Mouse (Mus musculus) neural tube, embryonic 12.5 days (tissue): ENCODE measurements around the gene Prox2. TPM values are rescaled to one million over a fixed set of nuclear protein-coding genes. Genes with fewer than 3 reads are reported as not detected.
"Not testable (repeated sequence)": the region's sequence is repeated elsewhere in the genome, so short reads cannot be mapped to it uniquely, and the experiment has no call there.

Experiments used
- ATAC-seq: fragments of 200-750 bp; cut with Nextera tagmentation; 2 replicates; pipeline ENCODE4 v1.8.0; 2017; ENCODE audit warnings: low read depth, mild to moderate bottlenecking, moderate TSS enrichment, moderate library complexity; ENCODE audit not compliant: low FRiP score
- H3K27ac ChIP-seq: fragments of 300-500 bp; sonication (generic); 2 replicates; pipeline ENCODE4 v1.5.1; 2016
- H3K27me3 ChIP-seq: fragments of 300-500 bp; sonication (generic); replicated peaks from 2 replicates; pipeline ENCODE4 v1.6.1; 2016; ENCODE audit warnings: mild to moderate bottlenecking
- H3K36me3 ChIP-seq: fragments of 300-500 bp; sonication (generic); 2 replicates; pipeline ENCODE4 v1.6.1; 2016; ENCODE audit warnings: mild to moderate bottlenecking
- H3K4me1 ChIP-seq: fragments of 300-500 bp; sonication (generic); 2 replicates; pipeline ENCODE4 v1.6.1; 2016
- H3K4me2 ChIP-seq: fragments of 300-500 bp; sonication (generic); replicated peaks from 2 replicates; pipeline ENCODE4 v1.6.1; 2016; ENCODE audit warnings: mild to moderate bottlenecking
- H3K4me3 ChIP-seq: fragments of 300-500 bp; sonication (generic); 2 replicates; pipeline ENCODE4 v1.5.1; 2016
- H3K9ac ChIP-seq: fragments of 300-500 bp; sonication (generic); 2 replicates; pipeline ENCODE4 v1.6.1; 2016; ENCODE audit warnings: mild to moderate bottlenecking
- H3K9me3 ChIP-seq: fragments of 300-500 bp; sonication (generic); 2 replicates; pipeline ENCODE4 v1.6.1; 2016; ENCODE audit warnings: mild to moderate bottlenecking
- WGBS: fragments of 180-500 bp; shearing (Covaris S2); methylation state at CpG from one replicate; pipeline ENCODE4 v1.1.7; 2016; 5-methylcytosine and 5-hydroxymethylcytosine counted together
- polyA plus RNA-seq: library from polyadenylated mRNA; unstranded; fragments of >200 nt; fragmentation: Nextera tagmentation; extraction: Ambion mirVana; gene quantifications from 2 replicates; pipeline ENCODE4 v1.2.1, GENCODE M21; 2016

Prox2 gene
- polyA plus RNA-seq, 1 experiment from 2014 or later = 5.6 TPM

DNA sequence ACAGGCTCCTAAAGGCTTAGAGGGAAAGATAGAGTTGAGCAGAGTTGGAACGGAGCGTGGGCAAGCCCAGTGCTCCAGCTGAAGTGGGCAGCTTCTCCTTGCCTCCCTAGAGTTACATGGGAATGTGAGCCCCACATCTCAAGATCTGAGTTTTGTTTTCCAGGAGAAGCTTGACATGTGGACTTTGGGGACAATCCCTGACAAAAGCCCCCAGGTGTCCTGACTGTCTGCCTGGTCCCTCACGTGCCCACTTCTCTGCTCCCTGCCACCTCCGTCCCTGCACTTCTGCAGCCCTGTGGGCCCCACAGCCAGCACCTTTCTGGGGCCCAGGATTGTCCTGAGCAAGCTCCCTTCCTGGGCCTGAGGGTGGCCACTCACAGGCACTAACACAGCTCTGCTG is 34.3 kb upstream of the Prox2 start:
- Histone ChIP-seq H3K36me3 (peaks cover 2% of the 10 kb centered on the region), H3K4me1 (peaks cover 7% of the 10 kb centered on the region; the same call in 1 of the 2 replicates), H3K9ac (no peak overlapping the region), H3K27me3 (0 out of 2 replicates have a peak, but pooled peaks cover 2% of the 10 kb centered on the region), H3K9me3 (no peaks in the 10 kb centered on the region), H3K4me3 (no peak overlapping the region), H3K4me2 (no peak overlapping the region), H3K27ac (no peak overlapping the region)
- ATAC-seq = no peak
- WGBS = 94% methylated on average over 4 of the region's 4 CpGs

DNA sequence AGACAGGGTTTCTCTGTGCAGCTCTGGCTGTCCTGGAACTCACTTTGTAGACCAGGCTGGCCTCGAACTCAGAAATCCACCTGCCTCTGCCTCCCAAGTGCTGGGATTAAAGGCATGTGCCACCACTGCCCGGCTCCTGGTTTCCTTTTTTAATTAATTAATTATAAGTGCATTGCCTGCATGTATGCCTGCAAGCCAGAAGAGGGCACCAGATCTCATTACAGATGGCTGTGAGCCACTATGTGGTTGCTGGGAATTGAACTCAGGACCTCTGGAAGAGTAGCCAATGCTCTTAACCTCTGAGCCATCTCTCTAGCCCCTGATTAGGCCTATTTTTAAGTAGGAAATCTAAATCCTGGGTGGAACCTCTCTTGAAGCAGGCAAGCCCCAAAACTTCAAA is 33.7 kb upstream of the Prox2 start:
- H3K4me1 ChIP-seq, H3K27ac ChIP-seq, H3K9me3 ChIP-seq, H3K4me3 ChIP-seq, H3K27me3 ChIP-seq, ATAC-seq, H3K4me2 ChIP-seq, H3K9ac ChIP-seq, H3K36me3 ChIP-seq: not testable (repeated sequence)
- 68% methylated on average over 2 of the region's 2 CpGs for WGBS

DNA sequence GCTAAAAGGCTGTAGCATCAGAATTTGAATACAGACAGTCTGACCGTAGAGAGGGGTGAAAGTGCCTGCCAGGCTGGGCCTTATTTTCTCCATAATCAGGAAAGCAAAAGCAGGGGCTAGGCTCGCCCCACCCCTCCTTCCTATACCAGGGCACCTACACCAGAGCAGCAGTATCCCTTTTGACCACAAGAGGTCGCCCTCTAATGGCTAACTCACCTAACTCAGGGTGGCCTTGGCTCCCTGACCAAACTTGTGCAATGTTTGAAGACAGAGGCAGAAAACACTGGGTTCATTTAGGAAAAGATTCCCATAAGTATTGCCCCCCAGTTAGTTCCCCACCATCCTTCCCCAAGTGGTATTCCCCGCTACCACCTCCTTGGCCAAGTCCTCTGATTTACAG is 32.2 kb upstream of the Prox2 start:
- Histone ChIP-seq H3K4me1 (peaks cover 7% of the 10 kb centered on the region; the same call in 1 of the 2 replicates), H3K9me3 (no peaks in the 10 kb centered on the region), H3K4me2 (no peak overlapping the region), H3K27ac (no peak overlapping the region), H3K27me3 (no peaks in the 10 kb centered on the region), H3K4me3 (no peak overlapping the region), H3K9ac (no peak overlapping the region), H3K36me3 (peaks cover 2% of the 10 kb centered on the region)
- peak; percentile 49; the same call in 1 of the 2 replicates for ATAC-seq
- 22% methylated on average over 4 of the region's 4 CpGs for WGBS

DNA sequence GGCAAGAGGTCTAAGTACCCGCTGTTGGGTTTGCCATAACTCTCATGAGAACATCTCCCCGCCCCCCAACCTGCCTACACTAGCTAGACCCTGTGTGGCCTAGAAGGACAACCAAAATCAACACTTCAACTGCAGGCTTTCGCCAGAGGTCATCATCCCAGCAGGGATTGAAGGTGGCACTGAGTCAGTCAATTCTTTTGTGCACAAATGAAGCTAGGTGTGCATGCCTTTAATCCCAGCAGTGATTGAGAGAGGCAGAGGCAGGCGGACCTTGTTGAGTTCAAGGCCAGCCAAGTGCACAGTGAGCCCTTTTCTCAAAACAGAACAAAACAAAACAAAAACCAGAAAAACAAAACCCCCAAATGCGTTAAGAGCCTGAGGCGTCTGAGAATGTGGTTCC is 30.5 kb upstream of the Prox2 start:
- no peak overlapping the region for H3K4me2 ChIP-seq
- peaks cover 2% of the 10 kb centered on the region; the same call in 1 of the 2 replicates for H3K36me3 ChIP-seq
- no peak for ATAC-seq
- no peaks in the 10 kb centered on the region for H3K27me3 ChIP-seq
- H3K27ac ChIP-seq = no peak overlapping the region
- H3K9me3 ChIP-seq = no peaks in the 10 kb centered on the region
- no peak overlapping the region for H3K9ac ChIP-seq
- H3K4me1 ChIP-seq = peaks cover 4% of the 10 kb centered on the region; the same call in 1 of the 2 replicates
- 84% methylated on average over 6 of the region's 6 CpGs for WGBS
- H3K4me3 ChIP-seq = no peak overlapping the region

DNA sequence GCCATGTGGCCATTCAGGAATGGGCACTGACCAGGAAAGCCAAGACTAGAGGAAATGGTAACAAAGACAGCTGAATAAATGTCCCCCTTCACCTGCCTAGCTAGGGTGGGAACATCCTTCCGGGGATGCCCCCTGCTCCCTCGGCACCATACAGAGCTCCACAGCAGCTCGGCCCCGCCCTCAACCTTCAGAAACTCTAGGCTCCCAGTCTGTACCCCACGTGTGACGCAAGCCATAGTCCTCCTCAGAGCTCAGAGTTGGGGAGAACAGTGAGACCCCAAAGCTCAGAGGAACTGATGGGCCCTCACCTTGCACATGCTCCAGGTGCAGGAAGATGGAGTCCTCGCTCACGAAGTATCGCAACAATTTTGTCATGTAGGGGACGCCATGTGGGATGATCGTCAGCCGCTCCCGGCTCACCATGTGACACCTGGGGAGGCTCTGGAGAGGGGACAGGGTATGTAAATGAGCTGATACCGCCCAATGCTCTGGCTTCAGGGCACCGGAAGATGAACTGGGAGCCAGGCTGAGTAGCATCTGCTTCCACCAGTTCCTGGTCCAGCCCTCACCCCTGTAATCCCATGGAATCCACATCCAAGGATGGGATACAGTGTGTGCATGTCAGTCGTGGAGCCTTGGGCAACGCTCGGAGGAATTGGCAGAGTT is 29.6 kb upstream of the Prox2 start:
- peaks cover 10% of the 10 kb centered on the region for H3K36me3 ChIP-seq
- H3K4me2 ChIP-seq = no peak overlapping the region
- no peak overlapping the region for H3K4me3 ChIP-seq
- 0 out of 2 replicates have a peak, but pooled peaks cover 3% of the 10 kb centered on the region for H3K4me1 ChIP-seq
- 50% methylated on average over 18 of the region's 18 CpGs for WGBS
- no peak overlapping the region for H3K9ac ChIP-seq
- H3K9me3 ChIP-seq = no peaks in the 10 kb centered on the region
- ATAC-seq = no peak
- no peaks in the 10 kb centered on the region for H3K27me3 ChIP-seq
- no peak overlapping the region for H3K27ac ChIP-seq

DNA sequence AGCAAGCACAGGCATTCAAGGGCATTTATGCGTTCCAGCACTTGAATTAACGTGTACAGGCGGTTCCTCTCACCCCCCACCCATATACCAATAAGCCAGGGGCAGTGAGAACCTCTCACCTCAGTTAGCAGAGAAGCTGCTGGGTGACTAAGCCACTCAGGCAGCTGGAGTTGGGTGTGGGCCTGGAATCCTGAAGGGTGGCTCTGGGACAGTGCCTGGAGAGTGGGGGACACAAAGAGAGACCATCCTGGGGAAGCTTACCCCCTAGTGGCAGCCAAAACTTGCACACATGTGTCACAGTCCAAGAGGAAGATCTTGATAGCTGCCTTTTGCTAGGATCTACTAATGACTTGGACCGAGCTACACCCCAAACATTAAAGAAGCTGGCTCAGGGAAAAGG is 26.1 kb upstream of the Prox2 start:
- H3K4me1 ChIP-seq = 0 out of 2 replicates have a peak, but pooled peaks cover 3% of the 10 kb centered on the region
- no peak overlapping the region for H3K4me2 ChIP-seq
- H3K4me3 ChIP-seq = no peak overlapping the region
- no peaks in the 10 kb centered on the region for H3K9me3 ChIP-seq
- H3K9ac ChIP-seq = no peak overlapping the region
- no peaks in the 10 kb centered on the region for H3K27me3 ChIP-seq
- ATAC-seq = no peak
- peaks cover 37% of the 10 kb centered on the region for H3K36me3 ChIP-seq
- WGBS = 81% methylated on average over 4 of the region's 4 CpGs
- H3K27ac ChIP-seq = no peak overlapping the region

DNA sequence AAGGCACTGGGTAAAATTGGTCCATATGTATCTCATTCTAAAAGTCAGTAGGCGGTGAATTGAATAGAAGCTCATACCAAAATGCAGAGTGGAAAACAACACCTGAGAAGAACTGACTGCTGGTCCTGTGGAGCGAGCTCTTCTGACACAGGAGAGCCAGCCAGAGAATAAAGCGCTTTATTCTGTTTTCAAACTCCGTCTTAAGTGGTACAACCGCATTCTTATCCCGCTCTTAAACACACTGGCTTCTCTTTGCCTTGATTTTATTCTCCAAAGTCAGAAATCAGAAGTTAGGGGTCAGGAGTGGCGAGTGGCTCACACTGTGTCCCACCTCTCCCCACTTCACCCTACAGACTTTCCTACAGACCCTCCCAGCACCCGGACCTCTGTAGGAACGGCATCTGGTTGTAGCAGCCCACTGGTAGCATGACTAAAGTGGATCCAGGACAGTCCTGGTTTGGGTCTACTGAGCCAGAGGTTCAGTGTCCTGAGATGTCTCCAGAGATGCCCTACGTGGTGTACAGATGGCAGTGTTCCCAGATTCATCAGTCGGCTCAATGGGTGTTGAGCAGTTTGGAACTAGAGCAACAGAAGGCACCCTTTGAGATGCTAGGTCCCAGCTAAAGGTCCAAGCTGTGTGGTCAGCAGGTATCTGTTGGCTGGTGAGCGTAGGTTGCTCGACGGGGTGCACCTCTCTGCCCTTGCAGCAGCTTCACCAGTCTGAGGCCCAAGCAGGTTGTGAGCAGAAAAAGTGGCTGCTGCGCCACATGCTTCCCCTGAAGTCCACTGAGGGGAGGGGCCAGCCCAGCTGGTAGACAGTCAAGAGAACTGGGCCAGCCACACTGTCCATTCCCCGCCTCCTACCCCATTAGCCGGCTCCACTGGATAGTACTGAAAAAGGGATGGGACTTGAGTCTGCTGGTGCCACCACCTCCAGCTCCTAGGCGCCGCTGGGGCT is 25.2 kb upstream of the Prox2 start:
- no peaks in the 10 kb centered on the region for H3K27me3 ChIP-seq
- 0 out of 2 replicates have a peak, but pooled peaks cover 3% of the 10 kb centered on the region for H3K4me1 ChIP-seq
- H3K4me3 ChIP-seq = no peak overlapping the region
- no peak for ATAC-seq
- peaks cover 44% of the 10 kb centered on the region for H3K36me3 ChIP-seq
- no peaks in the 10 kb centered on the region for H3K9me3 ChIP-seq
- no peak overlapping the region for H3K27ac ChIP-seq
- 79% methylated on average over 19 of the region's 19 CpGs for WGBS
- no peak overlapping the region for H3K4me2 ChIP-seq
- no peak overlapping the region for H3K9ac ChIP-seq

DNA sequence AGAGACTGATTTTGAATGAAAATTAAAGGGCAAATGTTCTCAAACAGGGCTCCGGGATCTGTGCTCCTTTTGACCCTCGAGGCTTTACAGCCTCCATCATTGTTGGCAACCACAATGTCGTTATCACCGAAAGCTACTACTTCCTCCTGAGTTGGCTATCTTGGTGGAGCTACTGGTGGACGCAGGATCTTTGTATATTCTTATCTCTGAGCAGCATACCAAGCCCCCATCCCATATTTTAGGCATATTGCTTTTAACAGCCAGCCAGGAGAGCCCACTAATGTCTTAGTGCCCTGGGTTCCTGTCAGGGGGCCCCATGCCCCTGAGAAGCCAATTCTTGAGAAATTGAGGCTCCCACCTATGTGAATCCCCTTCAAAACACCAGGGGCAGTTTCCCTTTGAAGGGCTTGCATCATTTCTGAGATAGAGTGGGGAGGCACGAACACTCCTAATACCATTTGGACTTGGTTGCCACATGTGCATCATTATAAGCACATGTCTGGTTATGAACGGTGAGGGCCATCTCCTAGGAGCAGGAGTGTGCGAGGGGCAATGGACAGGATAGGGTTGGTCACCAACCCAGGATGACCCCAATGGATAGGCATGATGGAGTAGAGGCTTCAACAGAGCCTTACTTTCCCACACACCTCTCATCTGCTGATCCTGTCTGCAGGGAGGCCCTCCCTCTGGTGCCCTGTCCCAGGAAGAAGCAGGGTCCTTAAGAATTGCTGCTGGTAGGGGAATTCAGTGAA is 23.7 kb upstream of the Prox2 start:
- ATAC-seq = no peak
- H3K9me3 ChIP-seq = no peaks in the 10 kb centered on the region
- 89% methylated on average over 8 of the region's 8 CpGs for WGBS
- no peaks in the 10 kb centered on the region for H3K27me3 ChIP-seq
- no peak overlapping the region for H3K4me2 ChIP-seq
- H3K4me3 ChIP-seq = no peak overlapping the region
- H3K27ac ChIP-seq = no peak overlapping the region
- 0 out of 2 replicates have a peak, but pooled peaks cover 3% of the 10 kb centered on the region for H3K4me1 ChIP-seq
- H3K36me3 ChIP-seq = peaks cover 60% of the 10 kb centered on the region
- H3K9ac ChIP-seq = no peak overlapping the region

DNA sequence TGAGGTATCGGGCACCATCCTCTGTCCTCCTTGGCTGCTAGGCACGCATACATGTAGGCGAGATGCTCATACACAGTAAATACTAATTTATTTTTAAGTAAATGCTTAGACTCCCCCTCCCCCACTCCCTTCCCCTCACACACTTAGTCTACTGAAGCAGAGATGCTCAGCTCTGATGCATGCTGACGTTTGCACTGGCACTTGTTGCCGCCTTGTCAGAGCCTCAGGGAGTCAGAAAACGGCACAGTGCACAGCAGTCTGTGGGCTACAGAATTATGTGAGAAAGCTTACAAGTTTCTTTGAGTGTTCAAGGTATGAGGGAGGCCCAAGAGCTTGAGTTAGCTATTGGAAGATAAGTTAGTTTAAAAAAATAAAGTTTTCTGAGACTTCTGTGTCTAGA is 20.8 kb upstream of the Prox2 start:
- peaks cover 82% of the 10 kb centered on the region for H3K36me3 ChIP-seq
- 89% methylated on average over 6 of the region's 6 CpGs for WGBS
- H3K4me2 ChIP-seq = no peak overlapping the region
- no peak for ATAC-seq
- 0 out of 2 replicates have a peak, but pooled peaks cover 3% of the 10 kb centered on the region for H3K4me1 ChIP-seq
- no peaks in the 10 kb centered on the region for H3K27me3 ChIP-seq
- H3K4me3 ChIP-seq = no peak overlapping the region
- H3K9me3 ChIP-seq = no peaks in the 10 kb centered on the region
- H3K27ac ChIP-seq = no peak overlapping the region
- no peak overlapping the region for H3K9ac ChIP-seq

DNA sequence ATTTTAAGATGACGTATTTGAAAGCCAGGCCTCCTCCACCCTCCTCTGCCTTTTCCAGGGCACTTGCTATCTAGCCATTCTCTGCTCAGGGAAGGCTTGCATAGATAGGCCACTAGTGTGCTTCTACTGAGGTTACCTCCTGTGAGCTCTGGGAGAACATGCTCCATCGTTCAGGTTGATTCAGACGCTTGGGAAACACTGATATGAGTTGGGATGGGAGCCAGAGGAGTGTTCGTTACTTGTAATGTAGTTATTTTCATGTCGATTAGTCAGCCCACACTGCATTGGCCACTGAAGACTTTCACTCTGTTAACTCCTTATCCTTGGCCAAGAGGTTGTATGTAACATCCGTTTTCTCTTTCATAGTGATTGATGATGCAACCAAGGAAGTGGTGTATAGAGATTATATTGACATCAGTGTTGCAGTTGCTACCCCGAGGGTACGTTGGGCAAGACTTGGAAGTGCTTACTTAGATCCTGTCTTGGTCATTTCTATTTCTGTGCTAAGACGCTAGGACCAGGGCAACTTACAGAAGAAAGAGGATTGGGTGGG is 18.9 kb upstream of the Prox2 start:
- no peak overlapping the region for H3K4me3 ChIP-seq
- no peaks in the 10 kb centered on the region for H3K9me3 ChIP-seq
- H3K9ac ChIP-seq = no peak overlapping the region
- H3K36me3 ChIP-seq = peaks cover 82% of the 10 kb centered on the region
- 96% methylated on average over 9 of the region's 9 CpGs for WGBS
- H3K27ac ChIP-seq = no peak overlapping the region
- no peaks in the 10 kb centered on the region for H3K4me1 ChIP-seq
- H3K27me3 ChIP-seq = no peaks in the 10 kb centered on the region
- no peak overlapping the region for H3K4me2 ChIP-seq
- ATAC-seq = no peak

DNA sequence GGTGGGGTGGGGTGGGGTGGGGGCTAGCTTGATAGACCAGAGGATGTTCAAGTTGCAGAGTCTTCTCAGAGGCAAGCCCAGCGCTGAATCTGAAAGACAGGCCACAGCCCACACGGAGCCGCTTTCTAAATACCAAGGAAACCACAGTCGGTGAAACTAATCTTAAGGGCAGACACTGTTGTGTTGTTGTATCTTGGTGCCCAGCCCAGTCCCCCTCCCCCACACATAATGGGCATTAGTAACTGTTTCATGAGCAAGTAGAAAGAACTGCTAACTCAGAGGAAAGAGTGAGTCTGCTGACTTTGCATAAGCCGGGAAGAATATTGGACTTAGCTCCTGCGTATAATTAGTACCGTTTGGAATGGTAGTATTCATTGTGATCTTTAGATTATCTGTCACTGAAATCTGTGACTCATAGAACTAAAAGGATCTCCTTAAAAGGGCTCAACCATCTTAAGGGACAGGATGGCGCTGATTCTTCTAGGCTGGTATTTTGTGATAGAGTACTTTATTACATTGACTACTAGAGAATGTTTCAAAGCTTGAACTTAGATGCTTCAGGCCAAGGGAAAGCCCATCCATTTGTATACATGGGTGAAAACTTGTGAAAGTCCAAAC is 16.5 kb upstream of the Prox2 start:
- Histone ChIP-seq H3K36me3 (peaks cover 82% of the 10 kb centered on the region), H3K4me2 (no peak overlapping the region), H3K4me1 (no peaks in the 10 kb centered on the region), H3K27ac (no peak overlapping the region), H3K9ac (no peak overlapping the region), H3K4me3 (no peak overlapping the region), H3K9me3 (no peaks in the 10 kb centered on the region), H3K27me3 (no peaks in the 10 kb centered on the region)
- no peak for ATAC-seq
- 90% methylated on average over 8 of the region's 8 CpGs for WGBS
